Mouse (Mus musculus) embryo, embryonic 11.5 days (tissue): ENCODE results near the gene Anxa11.
"Not testable (repeated sequence)": the region's sequence is repeated elsewhere in the genome, so short reads cannot be mapped to it uniquely, and the experiment has no call there.

Experiments used
- DNase-seq: peaks from one replicate; pipeline ENCODE4 v3.0.0-alpha.2; 2012; ENCODE audit warnings: low read depth, low spot score

Anxa11 gene

DNA sequence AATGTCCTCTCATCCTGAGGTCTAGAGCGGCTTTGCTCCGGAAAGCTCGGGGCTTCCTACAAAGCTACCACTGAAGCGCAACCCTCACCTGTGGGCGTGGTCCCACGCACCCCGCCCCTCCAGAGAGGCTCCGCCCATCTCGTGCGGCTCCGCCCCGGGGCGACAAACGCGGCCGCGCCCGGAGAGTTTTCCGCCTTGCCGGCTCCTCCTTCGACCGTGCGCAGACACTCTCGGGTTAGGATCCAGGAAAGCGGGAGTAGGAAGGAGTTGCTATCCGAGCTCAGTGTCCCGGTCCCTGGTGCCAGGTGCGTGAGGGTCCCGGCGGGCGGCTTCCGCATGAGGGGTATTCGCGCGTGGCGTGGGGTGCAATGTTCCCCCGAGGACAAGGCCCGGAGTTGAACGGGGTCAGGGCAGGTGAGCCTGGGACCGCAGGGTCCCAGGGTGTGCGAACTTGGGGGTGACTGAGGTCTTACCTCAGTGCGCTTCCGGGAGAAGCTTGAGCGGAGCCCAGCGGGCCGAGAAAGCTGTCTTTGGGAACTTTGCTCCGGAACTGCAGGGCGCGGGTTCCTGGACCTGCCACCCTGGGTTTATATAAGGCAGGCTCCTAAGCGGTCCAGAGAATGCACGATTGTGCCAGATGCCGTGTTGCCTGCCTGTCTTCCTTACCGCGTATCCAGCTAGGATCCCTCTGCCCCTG, at the start of gene Anxa11:
Gene Anxa11 (plus strand): TSS at position 166 of the 697 bp plus-strand sequence.
- DNase-seq, result peak; percentile 48

DNA sequence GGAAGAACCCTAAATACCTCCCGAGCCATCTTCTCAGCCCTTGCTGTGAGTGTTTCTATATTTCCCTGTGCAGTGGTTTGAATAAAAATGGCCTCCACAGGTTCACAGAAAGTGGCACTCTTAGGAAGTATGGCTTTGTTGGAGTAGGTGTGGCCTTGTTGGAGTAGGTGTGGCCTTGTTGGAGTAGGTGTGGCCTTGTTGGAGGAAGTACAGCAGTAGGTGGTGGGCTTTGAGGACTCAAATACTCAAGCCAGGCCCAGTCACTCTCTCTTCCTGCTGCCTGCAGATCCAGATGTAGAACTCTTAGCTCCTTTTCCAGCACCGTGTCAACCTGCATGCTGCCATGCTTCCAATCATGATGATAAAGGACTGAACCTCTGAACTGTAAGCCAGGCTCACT, 47.6 kb upstream of the Anxa11 start:
- no peak for DNase-seq

DNA sequence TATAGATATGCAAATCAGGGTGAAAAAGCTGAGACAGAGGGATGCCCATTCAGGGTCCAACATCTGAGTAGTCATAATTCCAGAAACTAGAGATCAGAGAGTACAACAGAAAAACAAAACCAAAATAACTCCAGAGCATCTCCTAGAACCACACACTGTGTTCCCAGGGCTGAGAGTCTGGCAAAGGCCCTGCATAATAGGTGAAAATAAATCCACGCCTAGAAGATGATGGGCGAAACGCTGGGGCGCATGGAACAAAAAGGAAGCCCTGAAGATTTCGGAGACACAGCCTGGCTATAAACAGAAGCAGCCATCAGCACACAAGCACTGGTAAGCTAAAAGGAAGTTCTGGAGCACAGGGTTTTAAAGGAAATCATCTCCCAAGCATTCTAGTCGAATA, 46.9 kb upstream of the Anxa11 start:
- no peak for DNase-seq

DNA sequence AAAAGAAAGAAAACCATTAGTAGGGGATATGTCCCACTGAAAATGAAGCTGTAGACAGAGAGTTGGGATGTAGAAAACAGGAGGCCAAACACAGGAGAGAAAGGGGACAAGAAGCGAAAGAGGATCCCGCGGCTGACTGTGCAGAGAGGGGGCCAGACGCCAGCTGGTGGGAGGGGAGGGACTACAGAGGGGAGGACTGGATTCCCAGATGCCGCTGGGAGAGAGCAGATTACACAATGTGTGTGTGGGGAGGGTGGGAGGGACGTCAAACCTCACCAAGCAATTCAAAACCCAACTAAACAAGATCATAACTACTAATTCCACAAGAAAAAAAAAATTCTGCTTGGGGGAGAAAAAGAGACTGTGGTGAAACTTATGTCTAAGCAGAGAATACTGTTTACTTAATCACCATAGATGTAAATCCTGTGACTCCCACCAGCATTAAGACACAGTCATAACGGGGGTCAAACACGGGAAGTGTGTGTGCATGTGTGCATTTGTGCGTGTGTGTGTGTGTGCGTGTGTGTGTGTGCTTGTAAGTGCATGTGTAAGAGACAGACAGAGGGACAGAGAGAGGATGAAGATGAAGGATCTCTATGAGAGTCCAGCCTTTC, 46.3 kb upstream of the Anxa11 start:
- DNase-seq, result no peak

DNA sequence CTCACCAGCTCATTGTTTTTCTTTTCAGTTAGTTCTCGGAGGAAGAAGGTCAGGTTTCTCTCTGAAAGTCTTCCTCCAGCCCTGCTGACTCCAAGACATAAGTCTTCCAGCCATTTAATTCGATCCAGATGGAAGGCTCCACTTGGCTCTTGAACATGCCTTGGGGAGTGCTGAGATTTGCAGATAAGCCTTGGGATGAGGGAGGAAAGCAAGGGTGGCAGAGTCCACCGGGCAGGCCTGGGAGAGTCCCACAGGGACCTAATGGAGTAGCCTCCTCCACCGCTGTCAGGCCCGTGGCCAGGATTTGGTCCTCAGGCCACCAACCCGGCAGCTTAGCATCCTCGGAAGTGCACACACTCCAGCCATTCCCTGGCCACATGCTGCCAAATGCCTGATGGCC, 45.3 kb upstream of the Anxa11 start:
- no peak for DNase-seq

DNA sequence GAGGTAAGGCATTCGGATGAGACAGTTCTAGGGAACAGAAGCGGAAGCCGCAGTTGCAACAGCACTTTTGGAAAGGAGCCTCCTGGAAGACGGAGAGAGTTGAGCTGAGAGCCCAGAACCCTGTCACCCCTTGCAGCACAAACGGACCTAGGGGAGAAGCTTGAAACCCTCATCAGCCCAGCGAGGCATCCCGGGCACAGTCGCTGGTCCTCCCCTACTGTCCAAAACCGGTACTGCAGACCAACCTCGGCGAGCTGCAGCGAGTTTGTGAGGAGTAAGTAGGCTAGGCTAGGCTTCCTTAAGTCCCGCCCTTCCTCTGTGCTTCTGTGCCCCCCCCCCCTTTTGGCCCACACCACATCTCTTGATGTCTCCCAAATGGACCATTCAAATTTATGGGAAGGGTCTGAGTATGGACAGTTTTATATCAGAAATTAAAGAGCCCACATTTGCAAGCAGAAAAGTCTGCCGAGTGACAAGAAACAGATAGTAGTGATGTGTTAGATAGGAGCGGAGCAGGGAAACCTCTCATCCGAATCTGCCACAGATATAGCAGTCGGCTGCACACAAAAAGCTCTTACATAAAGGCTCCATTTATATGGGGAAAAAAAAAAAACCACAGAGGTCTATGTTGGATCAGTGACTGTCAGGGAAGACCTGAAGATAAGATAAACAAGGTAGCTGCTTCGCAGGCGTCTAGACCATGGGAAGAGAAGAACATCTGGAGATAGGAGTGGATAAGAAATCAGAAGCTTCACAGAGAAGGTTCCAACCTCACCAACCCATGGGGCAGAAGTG, 41.6 kb upstream of the Anxa11 start:
- peak; percentile 78 for DNase-seq

DNA sequence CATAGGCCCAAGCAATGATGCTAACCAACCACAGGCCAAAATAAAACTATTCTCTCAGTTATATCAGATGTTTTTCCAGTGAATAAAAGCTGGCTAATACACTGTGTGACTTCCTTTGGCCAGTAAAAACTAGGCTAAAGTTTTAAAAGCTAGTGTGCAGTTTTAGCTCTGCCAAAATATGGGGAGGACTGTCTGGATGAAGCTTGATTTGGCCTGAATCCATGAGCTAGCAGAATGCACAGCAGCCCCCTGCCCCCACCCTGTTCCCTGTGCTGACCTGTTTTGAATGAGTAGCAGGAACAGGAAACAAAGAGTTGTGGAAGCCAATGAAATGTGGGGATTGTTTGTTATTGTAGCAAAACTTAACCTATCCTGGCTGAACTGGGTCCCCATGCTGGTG, 39.4 kb upstream of the Anxa11 start:
- DNase-seq, result no peak

DNA sequence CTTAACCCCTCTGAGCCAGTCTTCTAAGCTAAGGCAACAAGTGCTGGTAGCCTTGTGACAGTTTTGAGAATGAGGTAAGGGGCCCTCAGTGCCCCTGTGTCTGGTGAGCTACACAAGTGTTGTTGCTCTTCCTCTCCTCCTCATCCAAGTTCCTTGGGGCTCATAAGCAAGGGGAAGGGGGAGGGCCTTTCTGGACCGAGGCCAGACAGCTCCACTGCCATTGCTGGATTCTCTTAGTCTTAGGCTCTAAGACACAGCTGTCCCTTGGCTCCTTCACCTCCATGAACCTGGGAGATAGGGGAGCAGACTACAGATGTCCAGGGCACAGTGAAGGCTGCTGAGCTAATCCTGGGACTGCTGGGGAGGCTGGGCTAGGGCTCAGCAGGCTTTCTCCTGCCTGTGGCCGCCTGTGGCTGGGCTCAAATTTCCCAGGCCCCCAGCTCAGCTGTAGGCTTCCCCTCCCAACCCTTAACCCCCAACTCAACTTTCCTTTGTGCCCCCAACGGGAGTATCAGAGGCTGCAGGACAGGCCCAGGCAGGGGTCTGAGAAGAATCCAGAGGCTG, 38.6 kb upstream of the Anxa11 start:
- no peak for DNase-seq

DNA sequence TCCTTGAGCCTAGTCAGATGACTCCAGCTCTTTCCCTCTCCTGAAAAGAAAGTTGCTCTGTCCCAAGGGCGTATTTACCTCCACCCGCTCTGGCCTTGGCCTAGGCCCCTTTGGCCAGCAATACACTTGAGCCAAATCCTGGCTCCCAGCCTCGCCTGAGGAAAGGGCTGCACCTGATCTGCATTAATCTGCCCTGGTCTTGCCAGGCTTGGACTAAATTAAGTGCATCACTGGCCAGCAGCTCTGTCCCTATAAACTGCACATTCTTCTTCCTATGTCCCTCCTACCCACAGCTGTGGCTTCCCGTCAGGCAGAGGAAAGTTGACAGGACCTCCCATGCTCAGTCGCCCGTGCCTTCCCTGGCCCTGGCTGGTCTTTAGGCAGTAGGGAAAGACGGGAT, 36.1 kb upstream of the Anxa11 start:
- DNase-seq, result no peak

DNA sequence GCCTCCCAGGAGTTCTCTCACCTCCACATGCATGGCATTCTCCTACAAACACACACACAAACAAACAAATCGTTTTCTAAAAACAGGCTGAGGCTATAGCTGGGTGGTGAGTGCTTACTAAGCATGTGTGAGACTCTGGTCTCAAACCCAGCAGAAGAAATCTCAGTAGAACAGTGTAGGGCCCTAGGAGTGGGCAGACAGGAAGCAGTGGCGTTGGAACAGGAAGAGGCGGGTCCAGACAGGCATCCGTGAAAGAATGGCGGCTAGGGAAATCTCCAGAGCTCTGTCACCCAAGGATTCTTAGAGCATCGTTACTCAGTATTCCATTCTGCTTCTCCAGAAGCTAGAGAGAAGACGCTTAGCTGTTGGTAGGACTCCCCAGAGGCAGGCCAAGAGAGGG, 35.4 kb upstream of the Anxa11 start:
- no peak for DNase-seq

DNA sequence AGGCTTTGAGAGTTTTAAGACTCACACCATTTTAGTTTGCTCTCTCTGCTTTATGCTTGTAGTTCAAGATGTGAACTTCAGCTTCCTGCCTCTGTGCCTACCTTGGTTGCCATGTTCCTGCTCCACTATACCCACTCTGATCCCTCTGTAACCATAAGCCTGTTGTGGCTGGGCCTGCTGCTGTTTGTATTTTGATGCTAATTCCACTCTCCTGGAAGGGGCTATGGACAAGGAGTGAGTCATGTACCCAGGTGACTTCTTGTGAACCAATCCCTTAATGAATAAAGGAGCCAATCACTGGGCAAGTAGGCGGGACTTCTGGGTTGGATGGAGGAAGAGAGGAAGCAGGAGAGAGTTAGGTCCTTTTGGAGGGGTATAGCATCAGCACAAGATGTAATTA, 30.9 kb upstream of the Anxa11 start:
- not testable (repeated sequence) for DNase-seq

DNA sequence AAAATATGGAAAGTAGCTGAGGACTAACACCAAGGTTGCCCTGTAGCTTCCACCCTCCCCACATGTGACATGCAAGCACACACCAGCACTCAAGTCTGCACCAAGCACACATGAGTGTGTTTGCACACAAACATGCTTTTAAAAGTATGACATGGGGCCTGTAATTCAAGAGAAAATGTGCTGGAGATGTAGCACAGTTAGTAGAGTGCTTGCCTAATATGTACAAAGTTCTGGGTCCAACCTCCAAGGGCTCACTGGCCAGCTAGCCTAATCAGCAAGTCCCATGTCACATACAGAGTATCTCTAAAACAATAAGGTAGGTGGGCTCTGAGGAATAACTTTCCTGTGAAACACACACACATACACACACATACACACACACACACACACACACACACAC, 27.8 kb upstream of the Anxa11 start:
- DNase-seq, result no peak

DNA sequence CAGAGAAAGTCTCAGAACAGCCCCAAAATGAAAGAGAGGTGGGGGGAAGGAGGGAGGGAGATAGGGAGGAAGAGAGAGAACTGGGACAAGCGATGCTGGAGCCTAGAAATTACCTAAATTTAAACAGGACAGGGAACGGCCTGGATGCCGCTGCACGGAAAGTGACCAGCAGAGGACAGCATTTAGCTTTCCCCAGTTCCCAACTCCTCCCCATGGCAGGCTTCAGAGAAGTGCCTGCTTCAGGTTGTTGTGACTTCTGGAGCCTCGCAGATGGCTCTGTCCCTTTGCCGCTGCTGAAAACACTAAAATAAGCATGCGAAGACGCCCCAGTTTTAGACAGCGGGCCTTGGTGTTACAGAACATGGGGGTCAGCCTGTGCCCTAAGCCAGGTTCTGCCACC, 25.5 kb upstream of the Anxa11 start:
- peak; percentile 53 for DNase-seq

DNA sequence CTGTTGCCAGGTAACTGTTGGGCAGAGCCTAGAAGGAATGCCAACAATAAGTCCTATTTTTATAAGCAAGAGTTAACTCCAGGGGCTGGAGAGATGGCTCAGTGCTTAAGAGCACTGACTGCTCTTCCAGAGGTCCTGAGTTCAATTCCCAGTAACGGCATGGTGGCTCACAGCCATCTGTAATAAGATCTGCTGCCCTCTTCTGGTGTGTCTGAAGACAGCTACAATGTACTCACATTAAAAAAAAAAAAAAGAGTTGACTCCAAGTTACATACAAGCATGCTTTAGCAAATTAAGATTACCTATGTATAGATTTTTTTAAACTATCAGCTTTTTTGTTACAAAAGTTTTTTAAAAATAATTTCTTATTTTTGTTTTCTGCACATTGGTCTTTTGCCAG, 19.4 kb upstream of the Anxa11 start:
- DNase-seq, result no peak

DNA sequence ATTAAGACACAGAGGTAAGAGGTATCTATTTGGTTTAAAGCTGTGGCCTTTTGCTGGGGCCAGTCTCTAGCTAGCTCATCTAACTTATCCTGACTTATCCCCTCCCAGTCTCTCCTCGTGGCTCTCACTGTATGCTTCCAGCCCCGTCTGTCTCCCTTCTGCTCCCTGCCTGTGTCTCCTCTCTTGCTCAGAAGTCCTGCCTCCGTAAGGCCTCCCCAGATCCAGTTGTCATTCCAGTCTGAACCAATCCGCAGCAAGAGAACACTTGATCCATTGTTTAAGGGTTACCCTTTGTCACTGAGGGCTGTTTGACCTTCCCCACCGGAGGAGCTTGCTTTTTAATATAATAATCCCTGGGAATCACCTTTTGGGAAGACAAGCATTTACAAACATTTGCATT, 17.0 kb upstream of the Anxa11 start:
- DNase-seq, result no peak

DNA sequence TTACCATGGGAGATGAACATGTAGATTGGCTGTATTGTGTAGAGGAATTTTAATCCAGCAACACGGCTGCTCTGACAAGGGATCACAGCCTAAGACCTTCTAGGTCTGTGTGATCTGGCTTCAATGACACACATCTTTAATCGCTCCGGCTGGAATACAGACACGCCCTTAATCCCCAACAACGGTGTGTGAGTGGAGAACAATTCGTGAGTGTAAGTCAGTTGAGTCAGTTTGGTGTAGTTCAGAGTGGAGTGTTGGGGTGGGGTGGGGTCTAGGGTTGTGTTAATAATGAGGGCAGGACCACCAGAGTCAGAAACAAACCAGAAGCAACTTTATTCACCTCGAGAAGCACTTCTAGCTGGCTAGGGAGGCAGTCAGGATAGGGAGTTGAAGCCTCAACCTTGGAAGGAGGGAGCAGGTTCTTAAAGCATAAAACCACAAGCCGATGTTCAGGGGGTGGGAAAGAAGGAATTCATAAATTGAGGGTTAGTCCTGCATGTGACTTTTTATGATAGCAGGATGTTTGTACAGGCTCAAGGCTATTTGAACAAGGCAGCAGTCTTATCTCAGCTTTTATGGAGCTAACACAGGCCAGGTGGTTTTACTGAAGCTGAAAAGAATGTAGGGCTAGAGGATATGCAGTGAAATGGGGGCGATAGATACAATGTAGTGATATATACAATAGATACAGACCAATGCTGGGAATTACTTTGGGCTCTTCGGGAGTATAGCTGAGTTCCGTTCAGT, 15.9 kb upstream of the Anxa11 start:
- DNase-seq, result no peak

DNA sequence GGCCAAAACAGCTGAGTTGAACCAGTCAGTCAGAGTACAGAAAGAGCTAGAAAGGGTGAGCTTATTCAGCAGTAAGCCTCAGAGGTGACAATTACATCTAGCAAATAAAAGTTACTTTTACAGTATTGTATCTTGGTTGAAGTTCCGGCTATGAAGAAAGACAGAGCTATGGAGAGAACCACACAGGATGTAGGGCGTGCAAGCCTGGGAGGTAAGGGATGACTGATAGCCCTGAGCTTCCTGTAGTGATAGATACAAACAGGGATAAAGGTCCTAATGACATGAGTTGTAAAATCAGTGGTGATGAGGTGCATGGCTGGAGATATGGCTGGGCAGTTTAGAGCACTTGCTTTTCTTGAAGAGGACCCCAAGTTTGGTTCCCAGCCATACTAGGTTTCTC, 15.1 kb upstream of the Anxa11 start:
- no peak for DNase-seq

DNA sequence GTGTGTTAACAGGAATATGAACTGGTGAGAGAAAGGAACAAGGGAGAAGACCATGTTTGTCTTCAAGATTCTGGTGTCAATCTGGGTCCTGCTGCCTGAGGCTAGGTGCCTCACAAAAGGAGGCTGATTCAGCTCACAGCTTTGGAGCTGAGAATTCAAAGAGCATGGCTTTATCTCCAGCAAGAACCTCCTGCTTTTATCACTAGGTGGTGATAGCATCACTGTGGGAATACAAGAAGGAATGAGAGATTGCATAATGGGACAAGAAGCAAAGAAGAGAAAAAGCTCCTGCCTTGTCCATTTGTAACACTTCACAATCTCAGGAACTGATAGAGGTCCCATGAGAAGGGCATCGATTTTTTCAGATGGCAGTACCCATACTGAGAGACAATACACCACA, 10.6 kb upstream of the Anxa11 start:
- no peak for DNase-seq

DNA sequence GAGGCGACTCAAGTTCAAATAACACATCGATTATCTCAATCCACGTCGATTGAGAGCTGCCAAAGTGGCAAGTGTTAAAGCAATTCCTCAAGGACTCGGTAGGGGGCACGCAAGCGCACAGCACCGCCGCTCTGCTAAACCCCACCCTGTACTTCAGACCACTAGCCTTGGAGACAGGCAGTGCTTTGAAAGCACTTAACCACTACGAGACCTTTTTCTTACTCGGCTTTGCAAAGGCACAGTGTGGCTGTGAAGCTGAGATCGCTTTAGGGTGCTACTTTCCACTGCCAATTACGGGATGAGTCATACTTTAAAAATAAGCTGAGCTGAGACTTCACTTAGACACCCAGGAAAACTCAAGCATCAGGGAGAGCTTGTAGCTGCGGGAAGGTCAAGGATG, 9.7 kb upstream of the Anxa11 start:
- peak; percentile 38 for DNase-seq

DNA sequence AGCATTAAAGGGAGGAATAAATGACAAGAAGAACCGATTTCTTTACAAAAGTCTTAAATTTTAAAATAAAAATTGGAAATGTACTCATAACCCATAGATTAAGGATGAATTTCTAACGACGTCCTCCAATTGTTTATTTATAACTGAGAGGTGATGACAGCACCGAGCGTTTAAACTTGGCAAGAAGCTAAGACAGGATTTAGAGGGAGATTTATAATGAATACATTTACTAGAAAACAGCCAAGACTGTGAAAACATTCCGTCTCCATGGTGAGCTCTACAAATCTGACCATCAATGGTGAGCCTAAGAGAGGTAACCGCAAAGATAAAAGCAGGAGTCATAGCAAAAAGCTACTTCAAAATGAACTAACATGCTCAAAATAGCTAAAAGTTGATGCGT, 3.5 kb upstream of the Anxa11 start:
- no peak for DNase-seq

DNA sequence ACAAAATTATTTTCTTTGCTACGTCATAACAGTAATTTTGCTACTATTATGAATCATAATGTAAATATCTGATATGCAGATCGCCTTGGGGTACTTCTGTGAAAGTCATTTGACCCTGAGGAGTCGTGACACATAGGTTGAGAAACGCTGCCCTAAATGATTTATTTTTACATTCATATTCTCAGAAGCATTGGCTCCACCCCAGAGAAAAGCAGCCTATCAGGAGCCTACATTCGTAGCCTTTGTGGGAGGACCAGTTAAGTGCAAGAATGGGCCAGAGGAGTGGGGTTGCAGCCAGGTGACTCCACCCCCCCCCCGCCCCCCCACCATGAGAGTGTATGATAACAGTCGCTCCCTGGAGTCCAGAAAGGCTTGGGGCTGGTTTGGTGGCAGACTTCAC, 2.2 kb upstream of the Anxa11 start:
- no peak for DNase-seq

DNA sequence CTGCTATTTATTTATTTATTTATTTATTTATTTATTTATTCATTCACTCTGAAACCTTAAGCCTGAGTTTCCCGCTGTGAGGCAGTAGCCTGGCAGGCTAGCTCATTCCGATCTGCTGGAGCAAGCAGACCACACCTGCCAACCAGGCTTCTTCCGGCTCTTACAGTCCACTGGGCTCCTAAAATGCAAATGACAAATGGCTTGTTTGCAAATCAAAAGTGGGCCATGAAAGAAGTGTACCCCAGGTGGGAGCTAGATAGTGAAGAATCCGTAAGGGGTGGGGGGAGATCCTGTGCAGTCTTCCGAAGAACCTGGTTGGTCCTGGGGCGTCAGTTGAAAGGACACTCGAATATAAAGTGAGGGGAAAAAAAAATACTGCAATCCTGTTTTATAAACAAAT, 995 bp upstream of the Anxa11 start:
- no peak for DNase-seq
